Mouse (Mus musculus) small intestine, adult 10 weeks (tissue): Measurements from ENCODE around the gene Mbtps1. TPM values are rescaled to one million over a fixed set of nuclear protein-coding genes. Genes with fewer than 3 reads are reported as not detected.

ENCODE experiments used
- polyA plus RNA-seq: library from polyadenylated mRNA; stranded (reverse); fragments of 350-450 nt; fragmentation: Illumina TruSeq; extraction: RNeasy Lipid Tissue Mini Kit (QIAGEN cat#74804); gene quantifications from one replicate; pipeline ENCODE4 v1.2.3, GENCODE M21; 2014; ENCODE audit warnings: low replicate concordance

Gene Mbtps1
- 27.7 TPM for polyA plus RNA-seq

DNA sequence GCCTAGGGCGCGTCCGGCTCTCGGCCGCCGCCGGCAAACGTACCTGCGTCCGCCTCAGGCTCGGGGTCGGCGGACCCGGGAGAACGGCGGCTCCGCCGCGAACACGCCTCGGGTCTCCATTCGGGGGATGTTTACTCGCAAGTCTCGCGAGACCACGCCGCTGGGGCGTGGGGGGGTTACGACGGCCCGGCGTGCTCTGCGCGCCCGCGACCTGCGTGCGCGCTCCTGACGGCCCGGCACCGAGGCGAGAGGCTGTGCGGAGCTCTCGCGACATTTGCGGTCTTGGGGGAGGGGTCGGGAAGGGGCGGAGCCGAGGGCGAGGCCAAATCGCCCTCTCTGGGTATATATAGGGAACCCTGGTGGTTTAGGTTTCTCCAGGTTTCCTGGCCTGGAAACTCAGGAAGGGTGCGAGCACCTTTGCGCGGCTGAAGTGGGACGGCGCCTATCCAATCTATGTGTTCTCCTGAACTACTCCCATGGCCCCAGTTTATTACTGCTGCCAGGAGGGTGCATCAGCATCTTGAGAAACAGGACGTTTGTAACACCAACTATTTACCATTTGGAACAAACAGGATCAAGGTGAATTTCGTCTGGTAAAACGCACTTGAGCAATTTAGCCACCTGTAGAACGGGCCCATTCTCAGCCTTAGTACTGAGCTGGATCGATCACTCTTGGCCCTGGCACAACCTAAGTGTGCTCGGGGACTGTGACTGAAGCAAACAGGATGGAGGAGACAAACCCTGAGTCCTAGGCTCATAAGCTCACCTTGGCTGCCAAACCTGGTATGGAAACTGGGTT is at the start of gene Mbtps1:
Mbtps1 (minus strand) TSS at position 133 of the 799 bp plus-strand sequence.

DNA sequence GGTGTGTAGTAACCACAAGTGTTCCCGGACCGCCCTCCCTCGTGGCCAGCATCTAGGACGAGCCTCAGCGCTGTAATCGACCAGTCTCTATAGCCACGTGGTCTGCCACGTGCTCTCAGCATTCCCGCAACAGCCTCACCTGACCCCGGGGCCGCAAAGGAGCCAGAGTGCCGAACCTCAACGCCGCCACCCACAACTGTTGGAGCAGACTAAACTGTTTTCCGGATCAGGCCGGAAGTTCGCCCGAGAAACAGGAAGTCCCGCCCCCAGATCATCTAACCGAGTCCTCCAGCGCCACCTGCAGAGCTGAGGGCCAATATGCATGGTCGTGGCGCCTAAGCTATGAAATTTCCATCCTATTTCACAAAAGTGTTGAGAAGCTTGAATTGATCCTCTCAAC is 46.5 kb upstream of the Mbtps1 start, which contains the start of gene Taf1c:
Taf1c (minus strand) TSS at position 227 of the 400 bp plus-strand sequence.

DNA sequence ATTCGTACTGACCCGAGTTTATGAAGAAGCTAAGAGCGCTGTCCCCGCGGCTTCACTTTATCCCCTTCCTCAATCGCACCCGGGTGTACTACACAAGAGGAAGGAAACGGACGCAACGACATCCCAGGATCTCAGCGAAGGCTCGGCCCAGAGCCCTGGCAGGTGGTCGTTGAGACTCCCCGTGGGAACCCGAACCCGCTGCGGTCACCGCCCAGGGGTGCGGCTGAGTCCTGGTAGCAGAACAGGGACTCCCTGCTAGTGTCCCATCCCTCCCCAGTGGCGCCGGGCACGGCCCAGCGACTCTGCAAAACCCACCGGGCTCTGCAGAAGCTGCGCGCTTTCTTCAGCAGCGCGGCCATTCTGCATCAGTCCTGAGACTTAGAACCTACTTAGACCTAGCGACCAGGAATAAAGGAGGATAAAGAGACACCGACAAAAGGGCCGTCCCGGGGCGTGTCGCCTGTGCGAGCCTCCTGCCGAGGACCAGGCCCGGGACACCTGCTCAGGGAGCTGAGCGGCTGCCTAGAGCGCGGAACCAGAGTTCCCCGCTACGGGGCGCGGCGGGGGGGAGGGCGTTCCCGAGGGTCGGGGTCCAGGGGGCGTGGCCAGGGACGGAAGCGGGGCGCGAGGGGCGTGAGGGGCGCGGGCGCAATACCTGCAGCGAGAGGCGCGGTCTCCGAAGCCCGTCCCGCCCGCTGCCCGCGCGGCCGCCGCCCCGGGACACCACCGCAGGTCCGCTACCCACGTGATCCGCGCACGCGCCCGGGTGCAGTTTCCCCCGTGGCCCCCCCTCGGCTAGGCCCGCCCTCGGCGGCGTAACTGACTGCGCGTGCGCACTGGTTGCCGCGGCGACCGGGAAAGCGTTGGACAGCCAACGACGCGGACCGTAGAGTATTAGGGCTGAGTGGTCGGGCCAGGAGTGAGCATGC is 16.2 kb upstream of the Mbtps1 start, which contains the start of the genes Hsdl1 and Dnaaf1:
Hsdl1 (minus strand) TSS at position 747 of the 929 bp plus-strand sequence.
Dnaaf1 (plus strand) TSS at position 799 of the 929 bp plus-strand sequence.

DNA sequence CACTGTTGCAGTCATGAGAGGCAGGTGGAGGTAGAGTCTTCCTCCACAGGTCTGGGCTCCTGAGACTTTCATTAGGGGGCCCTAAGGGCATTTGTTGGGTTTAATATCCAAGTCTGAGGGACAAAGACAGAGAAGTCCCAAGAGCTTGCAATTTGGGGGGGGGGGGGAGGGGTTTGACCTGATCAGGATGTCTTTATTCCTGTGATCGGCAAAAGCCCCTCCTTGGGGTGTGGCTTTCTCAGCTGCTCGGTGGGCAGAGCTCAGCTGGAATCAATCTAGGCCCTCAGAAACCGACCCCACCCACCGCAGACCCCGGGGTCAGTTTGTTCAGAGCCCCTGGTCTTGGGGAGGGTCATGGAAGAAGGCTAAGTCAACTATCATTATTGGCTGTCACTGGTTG is 56.9 kb downstream of the Mbtps1 start, which contains the start of gene Slc38a8:
Slc38a8 (minus strand) TSS at position 101 of the 400 bp plus-strand sequence.

Other genes starting within 250 kb of the Mbtps1 start
- gene Hsbp1, start 214.2 kb downstream of the Mbtps1 start, polyA plus RNA-seq = 166 TPM
- 0.26 TPM for gene Mlycd, start 163.9 kb downstream of the Mbtps1 start, polyA plus RNA-seq
- 0.33 TPM for gene Osgin1, start 124.6 kb downstream of the Mbtps1 start, polyA plus RNA-seq
- not detected for gene Necab2, start 112.0 kb downstream of the Mbtps1 start, polyA plus RNA-seq
- gene Slc38a8, start 57.0 kb downstream of the Mbtps1 start, polyA plus RNA-seq = 0.30 TPM
- gene Hsdl1, start 16.4 kb upstream of the Mbtps1 start, polyA plus RNA-seq = 11.4 TPM
- gene Dnaaf1, start 16.5 kb upstream of the Mbtps1 start, polyA plus RNA-seq = 0.41 TPM
- not detected for gene Taf1c, start 46.5 kb upstream of the Mbtps1 start, polyA plus RNA-seq
- gene Adad2, start 54.0 kb upstream of the Mbtps1 start, polyA plus RNA-seq = not detected
- not detected for gene Kcng4, start 76.9 kb upstream of the Mbtps1 start, polyA plus RNA-seq
- gene Wfdc1, start 107.6 kb upstream of the Mbtps1 start, polyA plus RNA-seq = 2.6 TPM
- not detected for gene Atp2c2, start 141.3 kb upstream of the Mbtps1 start, polyA plus RNA-seq
- 0.97 TPM for gene Tldc1, start 219.7 kb upstream of the Mbtps1 start, polyA plus RNA-seq